Mouse (Mus musculus) urinary bladder, postnatal 36 days (tissue): ENCODE measurements around the gene Tnp2.
A peak's percentile ranks its signal among the peaks of the same experiment; 100 is the strongest.
"Not testable (repeated sequence)": the region's sequence is repeated elsewhere in the genome, so short reads cannot be mapped to it uniquely, and the experiment has no call there.

Experiments used
- DNase-seq, 2 experiments: peaks; one replicate each; pipeline ENCODE4 v3.0.0; 2022; ENCODE audit warnings: low spot score in 2 of 2, mixed read lengths in 1 of 2

Gene Tnp2

GRCm38 (mm10) chr16:10788271-10788670, at the start of gene Tnp2:
Gene Tnp2, minus strand, starts transcription at chr16:10788660.
- no peak for DNase-seq

GRCm38 (mm10) chr16:10837903-10838302, 49.4 kb upstream of the Tnp2 start:
- no peak for DNase-seq

GRCm38 (mm10) chr16:10837250-10837649, 48.8 kb upstream of the Tnp2 start:
- no peak for DNase-seq

GRCm38 (mm10) chr16:10836388-10836787, 47.9 kb upstream of the Tnp2 start:
- peak in 1 of 2 experiments; percentile 20 for DNase-seq

- peak; percentile 76 to 83 for DNase-seq
These were observed 46.6 kb upstream of the Tnp2 start, which contains the start of gene Rmi2 for GRCm38 (mm10) chr16:10834911-10835587. Gene Rmi2, plus strand, starts transcription at chr16:10835059.

GRCm38 (mm10) chr16:10834542-10834910, 46.1 kb upstream of the Tnp2 start:
- no peak for DNase-seq

- DNase-seq: peak in 1 of 2 experiments; percentile 20
These were observed 40.0 kb upstream of the Tnp2 start for GRCm38 (mm10) chr16:10828461-10828805.

GRCm38 (mm10) chr16:10827766-10828460, 39.5 kb upstream of the Tnp2 start:
- DNase-seq: no peak

- no peak for DNase-seq
These were observed 38.8 kb upstream of the Tnp2 start for GRCm38 (mm10) chr16:10827269-10827668.

GRCm38 (mm10) chr16:10825840-10826239, 37.4 kb upstream of the Tnp2 start:
- no peak for DNase-seq

GRCm38 (mm10) chr16:10824536-10824935, 36.1 kb upstream of the Tnp2 start:
- no peak for DNase-seq

GRCm38 (mm10) chr16:10821387-10821786, 32.9 kb upstream of the Tnp2 start:
- DNase-seq: no peak

GRCm38 (mm10) chr16:10819966-10820365, 31.5 kb upstream of the Tnp2 start:
- DNase-seq: no peak

GRCm38 (mm10) chr16:10818579-10819135, 30.2 kb upstream of the Tnp2 start:
- DNase-seq: no peak

- no peak for DNase-seq
These were observed 26.4 kb upstream of the Tnp2 start for GRCm38 (mm10) chr16:10814864-10815263.

GRCm38 (mm10) chr16:10813726-10814125, 25.3 kb upstream of the Tnp2 start:
- no peak for DNase-seq

GRCm38 (mm10) chr16:10812865-10813371, 24.5 kb upstream of the Tnp2 start, which contains the start of gene Gm11172:
Gene Gm11172, plus strand, starts transcription at chr16:10812915.
- DNase-seq: no peak

GRCm38 (mm10) chr16:10810376-10810775, 21.9 kb upstream of the Tnp2 start:
- no peak for DNase-seq

GRCm38 (mm10) chr16:10805789-10806527, 17.5 kb upstream of the Tnp2 start, which contains the start of gene Prm1:
Gene Prm1, minus strand, starts transcription at chr16:10805839.
- DNase-seq: no peak

- DNase-seq: not testable (repeated sequence)
These were observed 14.0 kb upstream of the Tnp2 start for GRCm38 (mm10) chr16:10802420-10802819.

GRCm38 (mm10) chr16:10796034-10796433, 7.6 kb upstream of the Tnp2 start, which contains the start of gene Prm2:
Gene Prm2, minus strand, starts transcription at chr16:10796134.
- DNase-seq: no peak

- no peak for DNase-seq
These were observed 2.2 kb upstream of the Tnp2 start, which contains the start of gene Prm3 for GRCm38 (mm10) chr16:10790702-10791101. Gene Prm3, minus strand, starts transcription at chr16:10790914.
